Mouse (Mus musculus): ENCODE data around the gene Atg4b. TPM values are rescaled to one million over a fixed set of nuclear protein-coding genes. Genes with fewer than 3 reads are reported as not detected.

The Atg4b gene
- polyA plus RNA-seq, 1 experiment from 2014 or later: 61.7 TPM

GRCm38 (mm10) chr1:93823796-93824495 is 72.6 kb downstream of the Atg4b start:
- H3K9ac ChIP-seq (ENCODE audit: low read length): no peak overlapping the region; the same call in 1 of the 2 replicates

DNA sequence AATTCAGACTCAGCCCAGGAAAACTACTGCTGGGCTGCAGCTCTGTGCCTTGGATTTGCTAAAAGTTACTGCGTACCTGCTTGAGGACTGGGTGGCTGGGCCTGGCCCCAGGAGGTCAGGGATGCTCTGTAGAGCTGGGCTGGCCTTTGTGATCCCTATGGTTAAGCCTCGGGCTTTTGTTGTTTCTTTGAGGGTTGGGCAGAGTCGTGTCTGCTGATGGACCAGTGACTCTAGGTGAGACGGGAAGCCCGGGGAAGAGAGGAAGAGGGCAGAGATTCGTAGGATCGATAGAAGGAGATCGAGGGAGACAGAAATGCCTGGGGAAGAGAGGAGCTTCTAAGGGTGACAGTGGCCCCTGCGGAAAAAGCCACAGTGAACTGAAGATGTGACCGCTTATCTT is 73.3 kb downstream of the Atg4b start, which contains the start of gene D2hgdh:
Gene D2hgdh (plus strand): TSS at position 301 of the 400 bp plus-strand sequence.
- DNase-seq (ENCODE audit: low spot score) (peak; percentile 28), ATAC-seq (ENCODE audit: low FRiP score, low TSS enrichment) (peak; percentile 8)
- peak within 1 kb of the TSS; percentile 97 for H3K27ac ChIP-seq (replicated peaks)
- H3K9ac ChIP-seq (ENCODE audit: low read length): peak within 1 kb of the TSS; percentile 70
- no peaks in the 10 kb centered on the region for H3K27me3 ChIP-seq (ENCODE audit: control insufficient read depth, insufficient read depth, low read length)
- peak within 1 kb of the TSS; percentile 50 for H3K4me3 ChIP-seq (ENCODE audit: low read depth, low read length)
- peak within 1 kb of the TSS; percentile 72 for H3K4me2 ChIP-seq (replicated peaks; ENCODE audit: low read depth)
- peaks cover 3% of the 10 kb centered on the region; the same call in 1 of the 2 replicates for H3K36me3 ChIP-seq (ENCODE audit: control insufficient read depth, insufficient read depth, low read length)
- H3K9me3 ChIP-seq (ENCODE audit: control insufficient read depth, low read length): no peaks in the 10 kb centered on the region
- no peak for TF ChIP-seq CTCF (IDR thresholded peaks at IDR 0.05; ENCODE audit: low read depth)
- no peak for TF ChIP-seq EP300 (optimal IDR thresholded peaks at IDR 0.05)
- WGBS: 7% methylated on average over 10 of the region's 10 CpGs
- peaks cover 3% of the 10 kb centered on the region; the same call in 1 of the 2 replicates for H3K4me1 ChIP-seq (replicated peaks; ENCODE audit: control insufficient read depth, insufficient read depth)

More at GRCm38 (mm10) chr1:93823796-93824495, 72.6 kb downstream of the Atg4b start:
- DNase-seq (ENCODE audit: low spot score) (no peak), ATAC-seq (ENCODE audit: low FRiP score, low TSS enrichment) (no peak)
- peaks cover 3% of the 10 kb centered on the region; the same call in 1 of the 2 replicates for H3K4me1 ChIP-seq (replicated peaks; ENCODE audit: control insufficient read depth, insufficient read depth)
- H3K9me3 ChIP-seq (ENCODE audit: control insufficient read depth, low read length): no peaks in the 10 kb centered on the region
- H3K4me3 ChIP-seq (ENCODE audit: low read depth, low read length): no peak overlapping the region
- WGBS: 77% methylated on average over 3 of the region's 3 CpGs
- H3K4me2 ChIP-seq (replicated peaks; ENCODE audit: low read depth): no peak overlapping the region
- peaks cover 3% of the 10 kb centered on the region; the same call in 1 of the 2 replicates for H3K36me3 ChIP-seq (ENCODE audit: control insufficient read depth, insufficient read depth, low read length)
- TF ChIP-seq EP300 (optimal IDR thresholded peaks at IDR 0.05) (no peak), CTCF (IDR thresholded peaks at IDR 0.05; ENCODE audit: low read depth) (no peak)
- H3K27me3 ChIP-seq (ENCODE audit: control insufficient read depth, insufficient read depth, low read length): no peaks in the 10 kb centered on the region
- H3K27ac ChIP-seq (replicated peaks): peak overlapping the region; percentile 97

GRCm38 (mm10) chr1:93825105-93825674 is 73.9 kb downstream of the Atg4b start:
- ATAC-seq (ENCODE audit: low FRiP score, low TSS enrichment): peak; percentile 98
- peak overlapping the region; percentile 70 for H3K9ac ChIP-seq (ENCODE audit: low read length)
- peak; percentile 96 for DNase-seq (ENCODE audit: low spot score)
- TF ChIP-seq CTCF (IDR thresholded peaks at IDR 0.05; ENCODE audit: low read depth): peak; percentile 59
- no peak for TF ChIP-seq EP300 (optimal IDR thresholded peaks at IDR 0.05)
- peak overlapping the region; percentile 72 for H3K4me2 ChIP-seq (replicated peaks; ENCODE audit: low read depth)
- no peaks in the 10 kb centered on the region for H3K27me3 ChIP-seq (ENCODE audit: control insufficient read depth, insufficient read depth, low read length)
- H3K36me3 ChIP-seq (ENCODE audit: control insufficient read depth, insufficient read depth, low read length): peaks cover 3% of the 10 kb centered on the region; the same call in 1 of the 2 replicates
- peak overlapping the region; percentile 50 for H3K4me3 ChIP-seq (ENCODE audit: low read depth, low read length)
- H3K4me1 ChIP-seq (replicated peaks; ENCODE audit: control insufficient read depth, insufficient read depth): peaks cover 3% of the 10 kb centered on the region; the same call in 1 of the 2 replicates
- peak overlapping the region; percentile 97 for H3K27ac ChIP-seq (replicated peaks)
- no peaks in the 10 kb centered on the region for H3K9me3 ChIP-seq (ENCODE audit: control insufficient read depth, low read length)
- WGBS: under 1% methylated on average over 29 of the region's 30 CpGs

GRCm38 (mm10) chr1:93825771-93826539 is 74.7 kb downstream of the Atg4b start:
- H3K9ac ChIP-seq (ENCODE audit: low read length): peak overlapping the region; percentile 70
- WGBS: 38% methylated on average over 27 of the region's 27 CpGs
- peak overlapping the region; percentile 50 for H3K4me3 ChIP-seq (ENCODE audit: low read depth, low read length)
- H3K27me3 ChIP-seq (ENCODE audit: control insufficient read depth, insufficient read depth, low read length): no peaks in the 10 kb centered on the region
- no peak for TF ChIP-seq EP300 (optimal IDR thresholded peaks at IDR 0.05)
- peak; percentile 47 for TF ChIP-seq CTCF (IDR thresholded peaks at IDR 0.05; ENCODE audit: low read depth)
- peak overlapping the region; percentile 72 for H3K4me2 ChIP-seq (replicated peaks; ENCODE audit: low read depth)
- H3K36me3 ChIP-seq (ENCODE audit: control insufficient read depth, insufficient read depth, low read length): peaks cover 3% of the 10 kb centered on the region; the same call in 1 of the 2 replicates
- ATAC-seq (ENCODE audit: low FRiP score, low TSS enrichment) (0 out of 2 replicates have a peak, but pooled peaks have one; percentile 36), DNase-seq (ENCODE audit: low spot score) (no peak)
- peaks cover 3% of the 10 kb centered on the region; the same call in 1 of the 2 replicates for H3K4me1 ChIP-seq (replicated peaks; ENCODE audit: control insufficient read depth, insufficient read depth)
- H3K27ac ChIP-seq (replicated peaks): peak overlapping the region; percentile 97
- H3K9me3 ChIP-seq (ENCODE audit: control insufficient read depth, low read length): no peaks in the 10 kb centered on the region

GRCm38 (mm10) chr1:93826540-93826835 is 75.2 kb downstream of the Atg4b start:
- Histone ChIP-seq H3K9me3 (ENCODE audit: control insufficient read depth, low read length) (no peaks in the 10 kb centered on the region), H3K27me3 (ENCODE audit: control insufficient read depth, insufficient read depth, low read length) (no peaks in the 10 kb centered on the region), H3K4me2 (replicated peaks; ENCODE audit: low read depth) (no peak overlapping the region), H3K9ac (ENCODE audit: low read length) (peak overlapping the region; percentile 2; the same call in 1 of the 2 replicates), H3K4me1 (replicated peaks; ENCODE audit: control insufficient read depth, insufficient read depth) (peaks cover 3% of the 10 kb centered on the region; the same call in 1 of the 2 replicates), H3K36me3 (ENCODE audit: control insufficient read depth, insufficient read depth, low read length) (peaks cover under 1% of the 10 kb centered on the region; the same call in 1 of the 2 replicates), H3K4me3 (ENCODE audit: low read depth, low read length) (no peak overlapping the region), H3K27ac (replicated peaks) (no peak overlapping the region)
- WGBS: 90% methylated on average over 9 of the region's 9 CpGs
- TF ChIP-seq CTCF (IDR thresholded peaks at IDR 0.05; ENCODE audit: low read depth) (no peak), EP300 (optimal IDR thresholded peaks at IDR 0.05) (no peak)
- DNase-seq (ENCODE audit: low spot score): no peak
- no peak for ATAC-seq (ENCODE audit: low FRiP score, low TSS enrichment)

Data from stomach, postnatal 0 days (tissue).